Mouse (Mus musculus) embryonic fibroblast, embryonic 13.5 days (primary cell): Measurements from ENCODE around the gene Tmem179.

ENCODE experiments used
- CTCF ChIP-seq: IDR thresholded peaks from 2 replicates; pipeline ENCODE4 v1.5.1; 2011; ENCODE audit warnings: mild to moderate bottlenecking, control low read depth, low read length, moderate library complexity, borderline replicate concordance; ENCODE audit not compliant: insufficient read depth
- POLR2A ChIP-seq: IDR thresholded peaks from 2 replicates; pipeline ENCODE4 v1.6.1; 2011; ENCODE audit warnings: low read depth, mild to moderate bottlenecking, control low read depth, low read length, moderate library complexity

- TF ChIP-seq POLR2A (no peak), CTCF (no peak)
These were observed 26.1 kb downstream of the Tmem179 start for GRCm38 (mm10) chr12:112490444-112490939.
